ENCODE assay signal across 13 mouse cellular contexts in genomic region chr3:105570818-105571217, GRCm38 (mm10).
"Had no signal": no experiment of that assay in that cellular context is flagged by ENCODE, and none has a peak within 500 bp of the region (broad histone marks: within the 10 kb centered on the region; RNA-seq: fewer than 3 reads in every experiment).

No protein-coding gene starts in this region.

- H3K36me3 ChIP-seq: limb, embryonic 15.5 days; liver, embryonic 12.5 days; midbrain, embryonic 12.5 days; stomach, embryonic 15.5 days had no signal

- DNase-seq: kidney, adult 18-20 months; kidney, postnatal 14 days; layer of hippocampus, adult 9-11 months; layer of hippocampus, postnatal 36 days; lung, embryonic 14.5 days; lung, postnatal 10 days; lung, postnatal 4 days; right cerebral cortex, postnatal 14 days; thymus, postnatal 36 days had no signal

- H3K27ac ChIP-seq: limb, embryonic 15.5 days; liver, embryonic 12.5 days; stomach, embryonic 15.5 days had no signal

- H3K27me3 ChIP-seq: limb, embryonic 15.5 days; stomach, embryonic 15.5 days had no signal

- ATAC-seq: liver, embryonic 12.5 days had no signal

- H3K4me1 ChIP-seq: limb, embryonic 15.5 days; liver, embryonic 12.5 days; stomach, embryonic 15.5 days had no signal

- H3K9ac ChIP-seq: limb, embryonic 15.5 days; liver, embryonic 12.5 days; lung, embryonic 14.5 days; midbrain, embryonic 12.5 days; stomach, embryonic 15.5 days had no signal

- H3K9me3 ChIP-seq: limb, embryonic 15.5 days; liver, embryonic 12.5 days; midbrain, embryonic 12.5 days; stomach, embryonic 15.5 days had no signal

- H3K4me3 ChIP-seq: limb, embryonic 15.5 days; liver, embryonic 12.5 days; midbrain, embryonic 12.5 days; stomach, embryonic 15.5 days had no signal

- H3K4me2 ChIP-seq: limb, embryonic 15.5 days; liver, embryonic 12.5 days; lung, embryonic 14.5 days; midbrain, embryonic 12.5 days; stomach, embryonic 15.5 days had no signal
